Mouse (Mus musculus) midbrain, embryonic 12.5 days (tissue): ENCODE measurements around the gene Pik3c2b. TPM values are rescaled to one million over a fixed set of nuclear protein-coding genes. Genes with fewer than 3 reads are reported as not detected.

Source experiments
- ATAC-seq: fragments of 200-750 bp; cut with Nextera tagmentation; 2 replicates; pipeline ENCODE4 v1.8.0; 2017; ENCODE audit warnings: low read depth, moderate TSS enrichment, moderate library complexity; ENCODE audit not compliant: low FRiP score
- H3K27ac ChIP-seq: fragments of 300-500 bp; sonication (generic); replicated peaks from 2 replicates; pipeline ENCODE4 v1.5.1; 2016; ENCODE audit warnings: mild to moderate bottlenecking
- H3K27me3 ChIP-seq: fragments of 300-500 bp; sonication (generic); 2 replicates; pipeline ENCODE4 v1.6.1; 2016; ENCODE audit warnings: mild to moderate bottlenecking
- H3K36me3 ChIP-seq: fragments of 300-500 bp; sonication (generic); 2 replicates; pipeline ENCODE4 v1.6.1; 2016
- H3K4me1 ChIP-seq: fragments of 300-500 bp; sonication (generic); 2 replicates; pipeline ENCODE4 v1.6.1; 2016
- H3K4me2 ChIP-seq: fragments of 300-500 bp; sonication (generic); replicated peaks from 2 replicates; pipeline ENCODE4 v1.6.1; 2016; ENCODE audit warnings: mild to moderate bottlenecking, moderate library complexity
- H3K4me3 ChIP-seq: fragments of 300-500 bp; sonication (generic); 2 replicates; pipeline ENCODE4 v1.5.1; 2016; ENCODE audit warnings: mild to moderate bottlenecking
- H3K9ac ChIP-seq: fragments of 300-500 bp; sonication (generic); replicated peaks from 2 replicates; pipeline ENCODE4 v1.6.1; 2016; ENCODE audit warnings: mild to moderate bottlenecking, moderate library complexity
- H3K9me3 ChIP-seq: fragments of 300-500 bp; sonication (generic); 2 replicates; pipeline ENCODE4 v1.6.1; 2016; ENCODE audit warnings: mild to moderate bottlenecking
- WGBS: fragments of 180-500 bp; shearing (Covaris S2); methylation state at CpG from one replicate; pipeline ENCODE4 v1.1.7; 2016; 5-methylcytosine and 5-hydroxymethylcytosine counted together
- polyA plus RNA-seq: library from polyadenylated mRNA; unstranded; fragments of >200 nt; fragmentation: Nextera tagmentation; extraction: Ambion mirVana; gene quantifications from 2 replicates; pipeline ENCODE4 v1.2.1, GENCODE M21; 2016

Gene Pik3c2b
- polyA plus RNA-seq, 1 experiment from 2014 or later = 21.3 TPM

GRCm38 (mm10) chr1:133060681-133061080, 15.2 kb downstream of the Pik3c2b start:
- Histone ChIP-seq H3K27ac (no peak overlapping the region), H3K36me3 (peaks cover 27% of the 10 kb centered on the region), H3K4me3 (no peak overlapping the region), H3K9ac (no peak overlapping the region), H3K9me3 (no peaks in the 10 kb centered on the region), H3K27me3 (no peaks in the 10 kb centered on the region), H3K4me2 (no peak overlapping the region), H3K4me1 (peaks cover 19% of the 10 kb centered on the region)
- no peak for ATAC-seq
- 54% methylated on average over 4 of the region's 4 CpGs for WGBS

- H3K27ac ChIP-seq = no peak overlapping the region
- no peak overlapping the region for H3K9ac ChIP-seq
- WGBS = 95% methylated on average over 6 of the region's 6 CpGs
- H3K27me3 ChIP-seq = no peaks in the 10 kb centered on the region
- no peak overlapping the region for H3K4me2 ChIP-seq
- no peak for ATAC-seq
- no peaks in the 10 kb centered on the region for H3K9me3 ChIP-seq
- H3K4me3 ChIP-seq = no peak overlapping the region
- H3K4me1 ChIP-seq = 0 out of 2 replicates have a peak, but pooled peaks cover 7% of the 10 kb centered on the region
- peaks cover 47% of the 10 kb centered on the region for H3K36me3 ChIP-seq
These were observed 17.7 kb downstream of the Pik3c2b start for GRCm38 (mm10) chr1:133063164-133063563.

GRCm38 (mm10) chr1:133068268-133068667, 22.8 kb downstream of the Pik3c2b start:
- H3K4me3 ChIP-seq = no peak overlapping the region
- H3K4me2 ChIP-seq = no peak overlapping the region
- WGBS = 71% methylated on average over 5 of the region's 5 CpGs
- peaks cover 68% of the 10 kb centered on the region for H3K36me3 ChIP-seq
- no peak for ATAC-seq
- H3K9me3 ChIP-seq = no peaks in the 10 kb centered on the region
- H3K9ac ChIP-seq = no peak overlapping the region
- H3K27ac ChIP-seq = no peak overlapping the region
- no peaks in the 10 kb centered on the region for H3K27me3 ChIP-seq
- peaks cover 14% of the 10 kb centered on the region; the same call in 1 of the 2 replicates for H3K4me1 ChIP-seq

GRCm38 (mm10) chr1:133068669-133069274, 23.3 kb downstream of the Pik3c2b start:
- ATAC-seq = no peak
- H3K27me3 ChIP-seq = no peaks in the 10 kb centered on the region
- H3K4me1 ChIP-seq = peaks cover 15% of the 10 kb centered on the region; the same call in 1 of the 2 replicates
- no peak overlapping the region for H3K9ac ChIP-seq
- H3K4me3 ChIP-seq = no peak overlapping the region
- H3K9me3 ChIP-seq = no peaks in the 10 kb centered on the region
- no peak overlapping the region for H3K4me2 ChIP-seq
- H3K27ac ChIP-seq = no peak overlapping the region
- H3K36me3 ChIP-seq = peaks cover 63% of the 10 kb centered on the region
- WGBS = 94% methylated on average over 15 of the region's 15 CpGs

- Histone ChIP-seq H3K27ac (peak overlapping the region; percentile 30; the same call in 1 of the 2 replicates), H3K36me3 (peaks cover 60% of the 10 kb centered on the region), H3K9me3 (no peaks in the 10 kb centered on the region), H3K27me3 (no peaks in the 10 kb centered on the region), H3K4me3 (no peak overlapping the region), H3K9ac (no peak overlapping the region), H3K4me2 (no peak overlapping the region), H3K4me1 (peaks cover 15% of the 10 kb centered on the region; the same call in 1 of the 2 replicates)
- no peak for ATAC-seq
- WGBS = 85% methylated on average over 12 of the region's 12 CpGs
These were observed 24.0 kb downstream of the Pik3c2b start for GRCm38 (mm10) chr1:133069275-133070120.

DNA sequence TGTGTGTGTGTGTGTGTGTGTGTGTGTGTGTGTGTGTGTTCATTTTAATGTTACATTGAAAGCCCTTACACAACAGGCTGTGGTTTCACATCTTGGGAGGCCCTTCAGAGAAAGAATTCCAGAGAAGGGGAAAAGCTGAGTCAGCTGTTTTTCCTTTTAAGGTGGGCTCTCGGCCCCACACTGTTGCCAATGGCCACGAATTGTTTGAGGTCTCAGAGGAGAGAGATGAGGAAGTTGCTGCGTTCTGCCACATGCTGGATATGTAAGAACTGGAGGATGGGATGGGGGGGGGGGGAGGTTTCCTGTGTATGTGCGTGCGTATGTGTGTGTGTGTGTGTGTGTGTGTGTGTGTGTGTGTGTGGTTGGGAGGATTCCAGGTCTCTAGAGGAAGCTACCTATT, 24.7 kb downstream of the Pik3c2b start:
- H3K4me3 ChIP-seq = no peak overlapping the region
- peak overlapping the region; percentile 30; the same call in 1 of the 2 replicates for H3K27ac ChIP-seq
- ATAC-seq = no peak
- peaks cover 15% of the 10 kb centered on the region; the same call in 1 of the 2 replicates for H3K4me1 ChIP-seq
- no peaks in the 10 kb centered on the region for H3K9me3 ChIP-seq
- no peak overlapping the region for H3K4me2 ChIP-seq
- 50% methylated on average over 3 of the region's 5 CpGs for WGBS
- no peaks in the 10 kb centered on the region for H3K27me3 ChIP-seq
- H3K9ac ChIP-seq = no peak overlapping the region
- peaks cover 65% of the 10 kb centered on the region for H3K36me3 ChIP-seq

- no peak overlapping the region for H3K9ac ChIP-seq
- H3K27ac ChIP-seq = no peak overlapping the region
- 76% methylated on average over 16 of the region's 16 CpGs for WGBS
- H3K4me2 ChIP-seq = no peak overlapping the region
- H3K4me3 ChIP-seq = no peak overlapping the region
- peaks cover 23% of the 10 kb centered on the region for H3K4me1 ChIP-seq
- no peaks in the 10 kb centered on the region for H3K27me3 ChIP-seq
- ATAC-seq = no peak
- no peaks in the 10 kb centered on the region for H3K9me3 ChIP-seq
- peaks cover 67% of the 10 kb centered on the region for H3K36me3 ChIP-seq
These were observed 26.4 kb downstream of the Pik3c2b start for GRCm38 (mm10) chr1:133071666-133072381.

GRCm38 (mm10) chr1:133073327-133073856, 27.9 kb downstream of the Pik3c2b start:
- no peak for ATAC-seq
- Histone ChIP-seq H3K4me3 (no peak overlapping the region), H3K36me3 (peaks cover 67% of the 10 kb centered on the region), H3K27me3 (no peaks in the 10 kb centered on the region), H3K4me2 (no peak overlapping the region), H3K4me1 (peaks cover 35% of the 10 kb centered on the region), H3K27ac (no peak overlapping the region), H3K9ac (no peak overlapping the region), H3K9me3 (no peaks in the 10 kb centered on the region)
- WGBS = 73% methylated on average over 9 of the region's 9 CpGs

DNA sequence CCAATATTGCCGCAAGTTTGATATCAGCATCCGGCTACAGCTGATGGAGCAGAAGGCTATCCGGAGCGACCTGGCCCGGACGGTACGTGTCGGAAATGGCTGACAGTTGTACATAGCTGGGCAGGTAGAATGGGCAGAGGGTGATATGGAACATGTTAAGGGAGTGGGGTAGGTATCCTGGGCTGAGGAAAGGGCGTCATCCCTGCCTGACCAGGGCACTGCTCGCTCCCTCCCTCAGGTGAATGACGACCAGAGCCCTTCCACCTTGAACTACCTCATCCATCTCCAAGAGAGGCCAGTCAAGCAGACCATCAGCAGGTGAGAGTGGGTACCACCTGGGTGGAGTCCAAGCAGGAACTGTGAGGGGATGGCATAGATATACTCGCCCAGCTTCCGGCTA, 29.1 kb downstream of the Pik3c2b start:
- WGBS = 94% methylated on average over 13 of the region's 13 CpGs
- Histone ChIP-seq H3K4me1 (peaks cover 41% of the 10 kb centered on the region), H3K9me3 (no peaks in the 10 kb centered on the region), H3K36me3 (peaks cover 60% of the 10 kb centered on the region), H3K4me2 (no peak overlapping the region), H3K27me3 (no peaks in the 10 kb centered on the region), H3K9ac (no peak overlapping the region), H3K4me3 (no peak overlapping the region), H3K27ac (no peak overlapping the region)
- no peak for ATAC-seq

- peaks cover 53% of the 10 kb centered on the region for H3K36me3 ChIP-seq
- H3K4me2 ChIP-seq = no peak overlapping the region
- H3K4me3 ChIP-seq = no peak overlapping the region
- no peak for ATAC-seq
- H3K9ac ChIP-seq = no peak overlapping the region
- no peak overlapping the region; the same call in 1 of the 2 replicates for H3K27ac ChIP-seq
- no peaks in the 10 kb centered on the region for H3K27me3 ChIP-seq
- peaks cover 48% of the 10 kb centered on the region for H3K4me1 ChIP-seq
- WGBS = 88% methylated on average over 6 of the region's 6 CpGs
- no peaks in the 10 kb centered on the region for H3K9me3 ChIP-seq
These were observed 30.4 kb downstream of the Pik3c2b start for GRCm38 (mm10) chr1:133075651-133076400.
